Mouse (Mus musculus): ENCODE data around the gene Natd1. TPM values are rescaled to one million over a fixed set of nuclear protein-coding genes. Genes with fewer than 3 reads are reported as not detected.
"Not testable (repeated sequence)": the region's sequence is repeated elsewhere in the genome, so short reads cannot be mapped to it uniquely, and the experiment has no call there.

The Natd1 gene
- polyA plus RNA-seq, 1 experiment from 2014 or later: 19.9 TPM

- Histone ChIP-seq H3K27ac (replicated peaks) (no peak overlapping the region), H3K4me1 (peaks cover 14% of the 10 kb centered on the region), H3K27me3 (replicated peaks; ENCODE audit: low read depth, poor library complexity, severe bottlenecking) (no peaks in the 10 kb centered on the region), H3K36me3 (replicated peaks) (peaks cover 40% of the 10 kb centered on the region), H3K9me3 (no peaks in the 10 kb centered on the region), H3K4me3 (no peak overlapping the region)
- DNase-seq (ENCODE audit: low spot score): no peak
- WGBS: 91% methylated on average over 10 of the region's 10 CpGs
Observed at GRCm38 (mm10) chr11:60905407-60906120, 9.0 kb downstream of the Natd1 start.

DNA sequence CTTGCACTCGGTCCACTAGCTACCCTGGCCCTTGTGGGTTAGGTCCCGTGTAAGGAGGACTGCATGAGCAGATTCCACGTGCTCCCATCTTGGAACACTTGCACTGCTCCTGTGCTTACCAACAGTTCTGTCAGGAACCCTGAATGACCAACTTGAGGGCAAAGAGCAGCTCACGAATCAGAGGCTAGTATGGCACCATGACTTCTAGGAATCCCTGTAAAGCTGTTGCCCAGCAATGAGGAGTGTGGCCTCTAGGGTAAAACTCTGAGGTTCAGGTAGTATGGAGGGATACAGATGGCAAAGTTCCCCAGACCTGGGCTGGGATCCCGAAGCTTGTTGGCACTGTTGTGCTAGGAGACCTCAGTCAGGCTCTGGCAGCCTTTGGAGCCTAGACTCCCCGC is 10.9 kb downstream of the Natd1 start:
- H3K27me3 ChIP-seq (replicated peaks; ENCODE audit: low read depth, poor library complexity, severe bottlenecking): 0 out of 2 replicates have a peak, but pooled peaks cover 3% of the 10 kb centered on the region
- peaks cover 40% of the 10 kb centered on the region for H3K36me3 ChIP-seq (replicated peaks)
- no peak for DNase-seq (ENCODE audit: low spot score)
- no peaks in the 10 kb centered on the region for H3K9me3 ChIP-seq
- peaks cover 14% of the 10 kb centered on the region for H3K4me1 ChIP-seq
- WGBS: 90% methylated on average over 6 of the region's 6 CpGs
- no peak overlapping the region for H3K27ac ChIP-seq (replicated peaks)
- H3K4me3 ChIP-seq: no peak overlapping the region

DNA sequence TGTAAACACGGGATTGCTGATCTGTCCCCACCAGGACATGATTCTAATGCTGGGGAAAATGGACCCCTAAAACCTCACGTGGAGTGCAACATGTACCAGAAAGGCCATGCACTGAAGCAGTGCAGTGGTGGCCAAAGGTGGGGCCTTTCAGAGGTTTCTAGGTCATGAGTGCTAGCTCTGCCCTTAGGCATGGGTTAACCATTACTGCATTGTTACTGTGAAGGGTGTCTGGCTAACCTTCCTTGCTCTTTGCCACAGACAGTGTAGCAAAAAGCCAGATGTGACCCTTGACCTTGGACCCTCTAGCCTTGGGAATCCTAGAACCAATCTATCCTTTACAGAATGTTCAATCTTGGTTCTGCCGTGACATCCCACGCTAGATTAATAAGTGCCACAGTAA is 12.1 kb downstream of the Natd1 start:
- Histone ChIP-seq H3K27me3 (replicated peaks; ENCODE audit: low read depth, poor library complexity, severe bottlenecking) (0 out of 2 replicates have a peak, but pooled peaks cover 5% of the 10 kb centered on the region), H3K4me1 (peaks cover 14% of the 10 kb centered on the region), H3K4me3 (no peak overlapping the region), H3K27ac (replicated peaks) (no peak overlapping the region), H3K36me3 (replicated peaks) (peaks cover 40% of the 10 kb centered on the region), H3K9me3 (no peaks in the 10 kb centered on the region)
- no peak for DNase-seq (ENCODE audit: low spot score)
- 47% methylated on average over 4 of the region's 4 CpGs for WGBS

DNA sequence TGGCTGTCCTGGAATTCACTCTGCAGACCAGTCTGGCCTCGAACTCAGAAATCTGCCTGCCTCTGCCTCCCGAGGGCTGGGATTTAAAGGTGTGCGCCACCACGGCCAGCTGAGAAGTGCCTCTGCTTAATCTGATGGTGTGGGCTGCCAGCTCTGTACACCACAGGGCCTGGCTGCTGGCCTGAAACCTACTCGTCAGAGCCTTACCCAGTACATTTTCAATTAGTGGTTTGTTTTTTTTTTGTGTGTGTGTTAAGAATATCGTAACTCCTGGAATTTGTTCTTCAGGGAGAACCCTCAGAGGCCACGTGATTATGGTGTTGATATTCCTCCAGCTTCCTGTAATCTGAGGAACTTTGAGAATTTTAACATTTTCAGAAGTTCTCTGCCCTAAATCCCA is 12.5 kb downstream of the Natd1 start:
- Histone ChIP-seq H3K36me3 (replicated peaks) (peaks cover 40% of the 10 kb centered on the region), H3K27me3 (replicated peaks; ENCODE audit: low read depth, poor library complexity, severe bottlenecking) (0 out of 2 replicates have a peak, but pooled peaks cover 5% of the 10 kb centered on the region), H3K27ac (replicated peaks) (no peak overlapping the region), H3K4me1 (peaks cover 18% of the 10 kb centered on the region), H3K4me3 (no peak overlapping the region), H3K9me3 (no peaks in the 10 kb centered on the region)
- no peak for DNase-seq (ENCODE audit: low spot score)
- 76% methylated on average over 7 of the region's 7 CpGs for WGBS

GRCm38 (mm10) chr11:60895915-60896314 is 18.6 kb downstream of the Natd1 start:
- Histone ChIP-seq H3K4me1 (peaks cover 20% of the 10 kb centered on the region), H3K9me3 (no peaks in the 10 kb centered on the region), H3K27me3 (replicated peaks; ENCODE audit: low read depth, poor library complexity, severe bottlenecking) (0 out of 2 replicates have a peak, but pooled peaks cover 5% of the 10 kb centered on the region), H3K36me3 (replicated peaks) (no peaks in the 10 kb centered on the region), H3K27ac (replicated peaks) (no peak overlapping the region), H3K4me3 (0 out of 2 replicates have a peak overlapping the region, but pooled peaks have one; percentile 6)
- 21% methylated on average over 4 of the region's 4 CpGs for WGBS
- peak; percentile 59 for DNase-seq (ENCODE audit: low spot score)

GRCm38 (mm10) chr11:60890744-60891143 is 23.8 kb downstream of the Natd1 start:
- no peaks in the 10 kb centered on the region for H3K36me3 ChIP-seq (replicated peaks)
- WGBS: 53% methylated on average over 3 of the region's 3 CpGs
- no peak for DNase-seq (ENCODE audit: low spot score)
- H3K27me3 ChIP-seq (replicated peaks; ENCODE audit: low read depth, poor library complexity, severe bottlenecking): no peaks in the 10 kb centered on the region
- H3K4me3 ChIP-seq: no peak overlapping the region
- H3K4me1 ChIP-seq: peaks cover 14% of the 10 kb centered on the region
- H3K9me3 ChIP-seq: no peaks in the 10 kb centered on the region
- no peak overlapping the region for H3K27ac ChIP-seq (replicated peaks)

DNA sequence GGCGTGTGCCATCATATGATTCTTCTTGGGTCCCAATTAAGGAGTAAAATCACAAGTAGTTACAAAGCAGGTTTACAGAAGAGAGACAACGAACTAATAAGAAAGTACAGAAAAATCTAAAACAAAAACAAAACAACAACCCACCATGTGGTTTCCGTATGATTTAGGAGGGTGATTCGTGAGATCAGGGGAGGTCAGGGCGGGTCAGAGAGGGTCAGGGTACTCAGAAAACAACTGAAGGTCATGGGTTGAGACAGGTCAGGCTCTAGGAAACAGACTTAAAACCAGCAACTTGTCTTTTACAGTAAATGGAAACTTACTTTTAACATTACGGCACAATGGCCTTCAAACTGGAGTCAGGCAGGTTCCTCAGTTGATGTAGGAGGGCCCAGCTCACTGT is 24.3 kb downstream of the Natd1 start:
- Histone ChIP-seq H3K4me3 (no peak overlapping the region), H3K4me1 (peaks cover 10% of the 10 kb centered on the region), H3K27me3 (replicated peaks; ENCODE audit: low read depth, poor library complexity, severe bottlenecking) (no peaks in the 10 kb centered on the region), H3K9me3 (no peaks in the 10 kb centered on the region), H3K36me3 (replicated peaks) (no peaks in the 10 kb centered on the region), H3K27ac (replicated peaks) (no peak overlapping the region)
- no peak for DNase-seq (ENCODE audit: low spot score)
- 46% methylated on average over 6 of the region's 6 CpGs for WGBS

DNA sequence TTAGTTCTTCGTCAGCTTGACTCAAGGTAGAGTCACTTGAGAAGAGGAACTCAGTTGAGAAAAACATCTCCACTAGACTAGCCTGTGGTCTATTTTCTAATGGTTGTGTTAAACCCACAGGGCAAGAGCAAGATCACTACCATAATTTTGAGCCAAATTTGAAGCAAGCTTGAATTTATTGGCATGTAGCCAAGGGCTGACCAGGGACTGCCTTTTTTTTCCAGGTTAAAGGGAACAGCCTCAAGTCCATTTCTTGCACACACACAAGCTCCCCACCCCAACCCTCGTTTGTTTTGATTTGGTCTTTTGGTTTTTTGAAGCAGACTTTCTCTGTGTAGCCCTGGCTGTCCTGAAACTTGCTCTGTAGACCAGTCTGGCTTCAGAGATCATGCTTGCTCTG is 24.7 kb downstream of the Natd1 start:
- no peak for DNase-seq (ENCODE audit: low spot score)
- Histone ChIP-seq H3K36me3 (replicated peaks) (no peaks in the 10 kb centered on the region), H3K27ac (replicated peaks) (no peak overlapping the region), H3K4me1 (peaks cover 10% of the 10 kb centered on the region), H3K27me3 (replicated peaks; ENCODE audit: low read depth, poor library complexity, severe bottlenecking) (no peaks in the 10 kb centered on the region), H3K9me3 (no peaks in the 10 kb centered on the region), H3K4me3 (no peak overlapping the region)
- WGBS: 63% methylated on average over 2 of the region's 2 CpGs

DNA sequence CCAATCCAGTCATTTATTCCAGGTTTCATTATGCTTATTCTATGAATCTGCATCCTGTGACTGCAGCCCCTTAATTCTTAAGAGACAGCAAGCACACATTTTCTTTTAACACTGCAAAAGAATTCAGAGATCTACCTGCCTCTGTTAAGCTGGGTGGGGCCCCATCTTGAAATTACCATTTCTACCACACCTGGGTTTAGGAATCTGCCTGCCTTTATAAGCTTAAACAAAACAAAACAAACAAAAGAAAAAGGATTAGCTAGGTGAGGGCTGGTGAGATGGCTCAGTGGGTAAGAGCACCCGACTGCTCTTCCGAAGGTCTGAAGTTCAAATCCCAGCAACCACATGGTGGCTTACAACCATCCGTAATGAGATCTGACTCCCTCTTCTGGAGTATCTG is 27.6 kb downstream of the Natd1 start:
- not testable (repeated sequence) for DNase-seq (ENCODE audit: low spot score); H3K36me3 ChIP-seq (replicated peaks); H3K27ac ChIP-seq (replicated peaks); H3K4me3 ChIP-seq; H3K27me3 ChIP-seq (replicated peaks; ENCODE audit: low read depth, poor library complexity, severe bottlenecking); H3K9me3 ChIP-seq
- 83% methylated on average over 3 of the region's 3 CpGs for WGBS
- peaks cover 10% of the 10 kb centered on the region for H3K4me1 ChIP-seq

DNA sequence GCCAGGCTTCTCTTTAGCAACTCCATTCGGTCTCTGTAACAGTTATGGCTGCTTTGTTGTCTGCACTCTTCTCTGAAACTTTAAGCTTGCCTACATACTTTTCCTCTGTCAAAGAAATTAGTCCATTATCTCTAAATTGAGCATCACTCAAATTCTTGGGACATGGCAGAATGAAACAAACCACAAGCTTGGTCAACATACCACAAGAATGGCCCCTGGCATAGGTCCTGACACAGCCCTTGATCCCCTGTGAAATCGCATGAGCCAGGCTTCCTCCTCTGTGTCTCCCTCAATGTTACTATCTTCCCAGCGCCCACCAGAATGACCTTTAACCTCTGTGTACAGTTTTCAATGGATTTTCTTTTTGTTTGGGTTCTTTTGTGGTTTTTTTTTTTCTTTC is 32.2 kb downstream of the Natd1 start:
- Histone ChIP-seq H3K36me3 (replicated peaks) (no peaks in the 10 kb centered on the region; the same call in 1 of the 2 replicates), H3K4me3 (no peak overlapping the region), H3K27ac (replicated peaks) (no peak overlapping the region), H3K27me3 (replicated peaks; ENCODE audit: low read depth, poor library complexity, severe bottlenecking) (no peaks in the 10 kb centered on the region), H3K9me3 (no peaks in the 10 kb centered on the region), H3K4me1 (peaks cover 11% of the 10 kb centered on the region)
- no peak for DNase-seq (ENCODE audit: low spot score)
- 80% methylated on average over 3 of the region's 3 CpGs for WGBS

- Histone ChIP-seq H3K36me3 (replicated peaks) (peaks cover 7% of the 10 kb centered on the region; the same call in 1 of the 2 replicates), H3K27ac (replicated peaks) (no peak overlapping the region), H3K4me3 (no peak overlapping the region), H3K4me1 (peaks cover 29% of the 10 kb centered on the region), H3K27me3 (replicated peaks; ENCODE audit: low read depth, poor library complexity, severe bottlenecking) (no peaks in the 10 kb centered on the region), H3K9me3 (no peaks in the 10 kb centered on the region)
- 94% methylated on average over 4 of the region's 4 CpGs for WGBS
- no peak for DNase-seq (ENCODE audit: low spot score)
Observed at GRCm38 (mm10) chr11:60880559-60880958, 34.0 kb downstream of the Natd1 start.

- Histone ChIP-seq H3K27ac (replicated peaks) (peak overlapping the region; percentile 97), H3K36me3 (replicated peaks) (peaks cover 18% of the 10 kb centered on the region), H3K4me3 (peak overlapping the region; percentile 97), H3K9me3 (no peaks in the 10 kb centered on the region), H3K27me3 (replicated peaks; ENCODE audit: low read depth, poor library complexity, severe bottlenecking) (no peaks in the 10 kb centered on the region), H3K4me1 (peaks cover 40% of the 10 kb centered on the region)
- peak; percentile 63 for DNase-seq (ENCODE audit: low spot score)
- 3% methylated on average over 11 of the region's 11 CpGs for WGBS
Observed at GRCm38 (mm10) chr11:60879423-60879822, 35.1 kb downstream of the Natd1 start.

- WGBS: under 1% methylated on average over 62 of the region's 62 CpGs
- H3K9me3 ChIP-seq: no peaks in the 10 kb centered on the region
- H3K4me3 ChIP-seq: peak within 1 kb of the TSS; percentile 97
- peak; percentile 97 for DNase-seq (ENCODE audit: low spot score)
- peaks cover 47% of the 10 kb centered on the region for H3K4me1 ChIP-seq
- peaks cover 24% of the 10 kb centered on the region for H3K36me3 ChIP-seq (replicated peaks)
- no peaks in the 10 kb centered on the region for H3K27me3 ChIP-seq (replicated peaks; ENCODE audit: low read depth, poor library complexity, severe bottlenecking)
- peak within 1 kb of the TSS; percentile 97 for H3K27ac ChIP-seq (replicated peaks)
Observed at GRCm38 (mm10) chr11:60878675-60879294, 35.8 kb downstream of the Natd1 start, which contains the start of gene Tmem11. Tmem11 (minus strand) TSS chr11:60879272.
